Mouse (Mus musculus): ENCODE measurements around the gene Ano8.

GRCm38 (mm10) chr8:71476099-71476940 lies 9.4 kb downstream of the Ano8 start:
- TF ChIP-seq GATA1 (IDR thresholded peaks at IDR 0.05; ENCODE audit: borderline replicate concordance, low read length) (no peak), CTCF (IDR thresholded peaks at IDR 0.05; ENCODE audit: low read depth, low read length) (no peak), POLR2AphosphoS5 (IDR thresholded peaks at IDR 0.05; ENCODE audit: insufficient replicate concordance, low read depth, low read length) (no peak)

Measured in G1E (cell line).